Mouse (Mus musculus): ENCODE results near the gene Zfp276.
A peak's percentile ranks its signal among the peaks of the same experiment; 100 is the strongest.
"Not testable (repeated sequence)": the region's sequence is repeated elsewhere in the genome, so short reads cannot be mapped to it uniquely, and the experiment has no call there.

The Zfp276 gene

DNA sequence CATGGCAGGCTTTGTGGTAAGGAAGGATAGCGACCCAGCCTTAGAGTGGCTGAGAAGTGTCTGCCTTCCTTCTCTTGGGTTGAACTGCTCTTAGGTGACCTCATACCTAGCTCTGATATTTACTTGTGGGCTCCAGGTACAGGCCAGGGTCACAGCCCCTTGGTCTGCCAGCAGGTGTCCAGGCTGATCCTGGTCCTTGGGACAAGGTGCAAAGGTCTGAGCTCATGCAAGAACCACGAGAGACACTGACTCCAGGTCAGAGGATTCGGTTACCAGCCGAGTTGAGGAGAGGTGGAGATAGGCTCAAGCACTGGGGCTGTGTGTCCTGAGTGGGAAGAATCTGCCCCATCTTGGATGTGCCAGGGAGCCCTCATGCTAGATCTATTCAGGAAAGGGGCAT, 9.6 kb upstream of the Zfp276 start:
- no peak for DNase-seq (ENCODE audit: low read depth in 1 of 2, low spot score in 2 of 2)

DNA sequence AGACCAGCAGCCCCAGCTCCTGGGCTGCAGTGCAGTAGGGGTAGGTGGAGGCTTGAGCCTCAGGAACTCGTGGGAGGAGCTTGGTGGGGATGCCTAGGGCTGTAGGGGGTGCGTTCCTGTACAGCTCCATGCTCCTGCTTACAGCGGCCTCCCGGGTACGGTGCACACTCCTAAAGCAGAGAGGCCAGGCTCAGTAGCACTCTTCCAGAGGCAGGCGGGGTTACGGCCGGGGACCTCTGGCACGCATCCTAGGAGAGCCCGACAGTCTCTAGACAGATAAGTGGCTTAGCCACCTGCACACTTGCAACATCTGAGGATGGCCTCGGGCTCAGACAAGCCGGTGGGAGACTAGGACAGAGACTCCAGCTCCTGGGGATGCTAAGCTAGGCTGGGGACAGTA, 8.5 kb upstream of the Zfp276 start:
- no peak for DNase-seq (ENCODE audit: low read depth in 1 of 2, low spot score in 2 of 2)

DNA sequence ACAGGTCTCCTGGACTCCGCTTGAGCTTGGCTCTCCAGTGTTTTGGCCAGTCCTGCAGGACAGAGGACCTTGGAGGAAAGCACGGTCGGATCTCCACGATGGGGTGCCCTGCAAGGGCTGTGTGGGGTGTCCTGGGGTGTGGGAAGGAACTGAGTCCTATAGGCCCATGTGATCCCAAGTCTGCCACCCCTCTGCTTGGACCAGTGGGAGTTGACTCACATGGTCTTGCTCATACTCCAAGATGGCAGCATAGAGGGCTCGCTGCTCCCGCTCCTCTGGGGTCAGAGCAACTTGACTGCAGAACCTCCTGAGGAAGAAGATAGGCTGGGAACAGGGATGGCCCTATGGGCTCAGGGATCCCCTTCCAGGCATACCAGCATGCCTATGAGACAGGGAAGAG, 6.2 kb upstream of the Zfp276 start:
- no peak for DNase-seq (ENCODE audit: low read depth in 1 of 2, low spot score in 2 of 2)

DNA sequence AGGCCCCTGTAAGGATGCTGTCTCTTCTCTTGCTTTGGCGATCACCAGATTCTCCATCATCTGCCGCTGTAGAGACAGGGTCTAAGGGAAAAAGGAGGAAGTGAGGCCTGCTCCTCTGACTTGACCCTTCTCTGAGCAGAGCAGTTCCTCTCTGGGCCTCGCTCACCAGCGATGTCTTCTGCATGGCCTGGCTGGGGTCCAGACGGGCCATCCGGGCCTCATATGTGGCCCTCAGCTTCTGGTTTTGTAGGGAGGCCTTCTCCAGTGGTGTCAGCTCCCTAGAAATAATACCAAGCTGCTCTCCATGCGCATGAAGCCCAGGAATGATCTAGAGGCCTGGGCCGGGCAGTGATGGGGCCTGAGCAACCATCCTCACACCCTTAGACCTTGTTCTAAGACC, 5.4 kb upstream of the Zfp276 start:
- peak; percentile 17 to 48 for DNase-seq (ENCODE audit: low read depth in 1 of 2, low spot score in 2 of 2)

DNA sequence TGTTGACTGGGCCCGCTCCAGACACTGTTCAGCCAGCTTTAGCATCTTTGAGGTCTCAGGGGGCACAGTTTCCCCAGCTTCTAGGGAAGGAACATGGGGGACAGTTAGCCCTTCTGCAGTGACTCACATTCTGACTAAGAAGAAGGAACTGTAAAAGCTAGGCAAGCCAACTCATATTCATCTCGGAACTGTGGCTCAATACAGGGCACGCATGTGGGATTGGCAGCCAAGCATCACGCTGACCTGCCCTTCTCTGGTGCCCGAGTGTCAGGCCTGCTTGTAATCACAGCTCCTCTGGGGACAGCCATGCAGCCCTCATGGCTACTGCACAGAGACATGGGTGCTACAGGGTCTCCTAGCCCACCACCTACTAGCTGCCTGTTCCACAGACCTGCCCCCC, 3.1 kb upstream of the Zfp276 start:
- DNase-seq (ENCODE audit: low read depth in 1 of 2, low spot score in 2 of 2) = no peak

DNA sequence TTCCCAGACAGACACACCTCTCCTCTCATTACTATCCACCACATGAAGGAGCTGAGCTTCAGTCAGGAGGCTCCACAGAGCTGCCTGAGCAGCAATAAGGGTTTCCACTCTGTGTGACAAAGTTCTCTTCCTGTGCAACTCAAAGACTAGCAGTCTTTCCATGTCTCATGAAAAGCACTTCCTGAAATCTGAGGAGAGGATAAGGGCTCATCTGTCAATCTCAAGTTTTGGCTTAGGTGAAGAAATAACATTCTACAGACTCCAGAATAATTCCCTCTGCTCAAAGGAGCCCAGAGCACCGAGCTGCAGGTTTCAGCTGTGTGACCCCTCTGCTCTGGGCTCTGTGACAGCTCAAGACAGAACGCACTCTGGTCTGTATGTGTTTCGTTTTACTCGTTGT, 1.1 kb upstream of the Zfp276 start:
- DNase-seq (ENCODE audit: low read depth in 1 of 2, low spot score in 2 of 2) = no peak

DNA sequence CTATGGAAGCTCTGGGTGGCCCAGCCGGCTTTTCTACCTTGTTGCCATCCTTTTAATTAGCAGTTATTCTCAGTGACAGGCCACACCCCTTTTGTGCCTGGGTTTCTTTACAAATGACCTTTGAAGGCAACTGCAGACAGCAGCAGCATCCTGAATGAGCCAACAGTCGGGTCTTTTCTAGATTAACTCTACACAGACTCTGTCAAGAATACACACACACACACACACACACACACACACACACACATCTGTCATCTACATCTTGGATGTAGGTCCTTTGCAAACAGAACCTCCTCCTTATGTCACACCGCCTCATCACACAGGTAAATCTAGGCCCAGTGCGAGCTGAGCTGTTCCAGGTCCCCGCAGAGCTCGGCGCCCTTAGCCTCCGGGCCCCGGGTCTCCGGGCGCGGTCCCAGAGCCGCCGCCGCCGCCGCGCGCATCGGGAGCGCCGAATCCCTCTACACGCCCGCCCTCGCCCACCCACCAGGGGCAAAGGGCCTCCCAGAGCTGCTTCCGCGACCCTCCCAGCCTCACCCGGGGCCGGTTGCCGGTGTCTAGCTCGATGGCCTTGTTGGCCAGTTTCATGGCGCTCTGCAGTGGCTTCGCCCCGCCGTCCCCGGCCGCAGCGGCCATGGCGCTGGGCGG, 420 bp upstream of the Zfp276 start:
- no peak for DNase-seq (ENCODE audit: low read depth in 1 of 2, low spot score in 2 of 2)

DNA sequence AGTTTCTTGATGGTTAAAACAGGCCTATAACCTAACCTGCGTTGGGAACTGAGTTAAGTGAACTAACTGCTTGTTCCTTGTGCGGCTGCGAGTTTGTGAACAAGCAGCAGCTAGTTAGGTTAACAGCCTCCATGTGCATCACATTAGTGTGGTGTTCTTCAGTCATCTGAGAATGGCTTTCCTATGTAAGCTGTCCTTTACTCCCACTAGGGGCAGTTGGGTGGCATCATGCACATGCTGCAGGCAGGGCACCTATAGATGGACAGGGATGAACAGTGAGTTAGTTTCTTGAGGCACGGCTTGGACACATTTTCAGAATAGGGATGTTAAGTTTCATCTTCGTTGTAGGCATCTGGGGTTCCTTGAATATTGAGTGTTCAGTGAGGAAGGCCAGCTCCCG, 1.2 kb downstream of the Zfp276 start:
- no peak for DNase-seq (ENCODE audit: low read depth in 1 of 2, low spot score in 2 of 2)

DNA sequence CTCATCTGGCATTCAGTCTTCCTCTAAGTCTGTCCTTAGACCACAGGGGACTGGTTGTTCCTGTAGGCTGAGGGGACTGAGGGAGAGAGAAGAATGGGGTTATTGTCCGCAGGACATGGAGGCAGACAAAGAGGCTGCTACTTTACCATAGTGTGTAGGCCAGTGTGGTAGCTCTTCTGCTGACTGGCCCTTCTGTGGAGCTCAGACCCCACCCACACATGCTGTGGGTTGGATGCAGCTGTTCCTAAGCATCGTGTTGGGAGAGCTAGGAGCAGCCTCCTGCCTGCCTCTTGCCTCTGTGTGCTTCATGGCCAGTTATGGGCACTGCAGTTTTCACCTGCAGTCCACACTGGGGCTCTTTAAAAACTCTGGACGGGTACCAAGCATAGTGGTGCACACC, 3.1 kb downstream of the Zfp276 start:
- no peak for DNase-seq (ENCODE audit: low read depth in 1 of 2, low spot score in 2 of 2)

DNA sequence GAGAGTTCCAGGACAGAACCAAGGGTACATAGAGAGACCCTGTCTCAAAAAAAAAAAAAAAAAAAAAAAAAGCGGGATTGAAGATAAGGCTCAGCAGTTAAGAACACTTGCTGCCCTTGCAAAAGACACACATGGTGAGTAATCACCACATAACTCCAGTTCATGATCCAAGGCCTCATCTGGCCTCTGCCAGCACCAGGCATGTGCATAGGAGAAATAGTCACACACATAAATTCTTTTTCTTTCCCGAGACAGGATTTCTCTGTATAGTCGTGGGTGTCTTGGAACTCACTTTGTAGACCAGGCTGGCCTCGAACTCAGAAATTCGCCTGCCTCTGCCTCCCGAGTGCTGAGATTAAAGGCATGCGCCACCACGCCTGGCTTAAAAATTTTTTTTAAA, 3.6 kb downstream of the Zfp276 start:
- DNase-seq (ENCODE audit: low read depth in 1 of 2, low spot score in 2 of 2) = not testable (repeated sequence)

DNA sequence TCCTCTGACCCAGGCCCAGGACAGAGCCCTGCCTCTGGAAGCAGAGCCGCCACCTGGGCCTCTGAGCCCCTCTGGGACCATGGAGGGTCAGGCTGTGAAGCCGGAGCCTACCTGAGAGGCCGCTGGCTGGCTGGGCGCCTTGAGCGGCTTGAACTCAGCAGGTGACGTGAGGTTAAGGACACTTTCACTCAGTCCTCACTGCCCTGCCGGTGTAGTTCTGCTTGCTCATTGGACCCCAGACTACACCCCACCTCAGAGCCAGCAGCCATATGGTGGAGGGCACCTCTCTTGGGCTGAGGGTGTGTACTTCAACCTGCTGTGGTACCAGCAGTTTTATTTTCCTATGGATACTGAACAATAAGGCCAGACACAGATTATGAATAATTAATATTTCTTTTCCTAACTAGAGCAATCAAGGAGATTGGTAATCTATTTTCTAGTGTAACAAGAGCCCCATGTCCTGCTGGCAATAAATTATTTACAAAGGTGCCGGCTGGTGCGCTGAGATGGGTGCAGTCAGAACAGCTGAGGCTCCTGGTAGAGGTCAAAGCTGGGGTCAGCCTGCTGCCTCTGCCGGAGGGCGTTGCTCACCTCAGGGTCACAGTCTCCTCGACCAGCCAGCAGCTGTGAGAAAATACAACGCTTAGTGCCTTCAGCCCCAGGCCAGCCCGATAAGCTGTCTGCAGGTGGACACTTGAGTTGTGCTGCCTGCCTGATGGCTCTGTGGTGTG, 14.1 kb downstream of the Zfp276 start:
- no peak for DNase-seq (ENCODE audit: low read depth in 1 of 2, low spot score in 2 of 2)

DNA sequence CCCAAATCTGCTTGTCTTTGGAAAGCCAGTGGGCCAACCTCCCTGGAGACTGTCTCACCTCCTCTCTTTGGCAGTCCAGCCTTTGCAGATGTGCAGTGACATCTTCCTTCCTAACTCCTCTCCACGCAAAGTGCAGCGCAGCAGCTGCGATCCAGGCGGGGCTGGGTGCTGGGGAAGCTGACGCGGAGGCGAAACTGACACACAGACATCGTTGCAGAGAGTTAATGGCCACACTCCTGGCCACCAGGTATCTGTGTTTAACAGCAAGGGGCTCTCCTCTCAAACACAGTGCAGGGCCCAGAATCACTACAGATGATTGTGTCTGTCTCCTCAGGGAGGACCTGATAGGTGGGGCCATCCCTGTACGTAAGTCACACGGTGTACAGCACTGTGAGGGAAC, 17.2 kb downstream of the Zfp276 start:
- DNase-seq (ENCODE audit: low read depth in 1 of 2, low spot score in 2 of 2) = no peak

DNA sequence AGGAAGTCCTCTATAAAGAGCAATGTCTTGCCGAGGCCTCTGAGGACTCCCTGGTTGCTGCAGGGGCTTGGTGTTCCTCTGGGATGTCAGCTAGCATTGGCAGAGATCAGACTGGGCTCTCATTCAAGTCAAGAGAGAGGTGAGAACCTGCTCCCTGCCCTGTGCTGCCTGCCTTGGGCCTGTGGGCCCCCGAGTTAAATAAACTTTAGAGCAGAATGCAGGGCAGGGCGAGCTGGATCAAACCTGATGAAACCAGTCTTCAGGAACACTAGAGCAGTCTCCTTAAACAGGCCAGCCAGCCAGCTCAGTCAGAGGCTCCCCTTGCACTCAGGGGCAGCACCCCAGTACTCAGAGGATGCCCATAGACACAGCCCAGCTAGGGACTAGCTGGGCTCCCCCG, 17.9 kb downstream of the Zfp276 start:
- DNase-seq (ENCODE audit: low read depth in 1 of 2, low spot score in 2 of 2) = no peak

DNA sequence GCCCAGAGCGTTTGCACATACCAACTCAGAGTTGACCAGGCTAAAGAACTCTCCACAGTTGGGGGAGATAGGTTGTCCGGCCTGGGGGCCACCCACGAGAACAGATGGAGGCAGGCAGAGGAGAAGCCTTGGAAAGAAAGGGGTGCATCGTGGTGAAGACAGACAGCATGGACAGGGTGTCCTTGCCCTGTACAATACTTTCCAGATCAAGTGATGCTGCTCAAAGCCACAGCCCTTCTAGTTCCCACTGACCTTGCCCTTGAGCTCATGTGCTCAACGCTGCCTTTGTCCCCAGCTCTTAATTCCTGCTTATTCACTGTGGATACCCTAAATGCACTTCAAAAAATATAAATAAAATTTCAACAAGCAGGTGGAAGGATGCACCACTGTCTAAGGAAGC, 20.5 kb downstream of the Zfp276 start:
- DNase-seq (ENCODE audit: low read depth in 1 of 2, low spot score in 2 of 2) = no peak

DNA sequence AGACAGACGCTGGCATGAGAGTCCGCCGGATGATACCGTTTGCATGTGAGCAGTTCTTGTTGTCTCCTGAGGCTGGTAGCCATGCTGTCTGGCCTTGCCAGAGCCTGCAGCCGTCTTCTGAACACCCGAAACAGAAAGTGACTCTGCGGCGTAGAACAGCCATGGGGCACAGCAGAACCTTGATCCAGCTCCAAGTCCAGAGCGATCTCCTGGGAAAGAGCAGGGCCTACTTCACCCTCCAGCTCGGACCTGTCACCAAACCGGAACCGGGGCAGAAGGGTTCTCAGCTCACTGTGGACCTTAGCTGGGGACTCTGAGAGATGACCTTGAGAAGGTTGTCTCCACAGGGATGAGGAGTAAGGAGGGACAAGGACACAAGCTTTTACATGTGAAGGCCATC, 21.1 kb downstream of the Zfp276 start:
- DNase-seq (ENCODE audit: low read depth in 1 of 2, low spot score in 2 of 2) = no peak

DNA sequence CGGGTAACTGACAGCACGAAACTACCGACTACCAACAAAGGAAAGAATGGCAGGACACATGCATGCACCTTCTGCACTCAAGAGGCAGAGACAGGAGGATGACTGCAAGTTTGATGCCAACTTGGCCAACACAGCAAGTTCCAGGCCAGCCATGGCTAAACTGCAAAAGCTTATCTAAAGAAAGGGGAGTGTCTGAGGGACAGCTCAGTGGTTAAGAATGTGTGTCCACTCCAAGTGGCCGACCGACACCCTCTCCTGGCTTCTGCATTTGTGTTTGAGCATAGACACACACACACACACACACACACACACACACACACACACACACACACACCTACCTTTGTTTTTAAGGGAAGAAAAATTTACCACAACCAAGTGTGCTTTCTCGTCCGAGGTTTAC, 24.4 kb downstream of the Zfp276 start:
- DNase-seq (ENCODE audit: low read depth in 1 of 2, low spot score in 2 of 2) = no peak

DNA sequence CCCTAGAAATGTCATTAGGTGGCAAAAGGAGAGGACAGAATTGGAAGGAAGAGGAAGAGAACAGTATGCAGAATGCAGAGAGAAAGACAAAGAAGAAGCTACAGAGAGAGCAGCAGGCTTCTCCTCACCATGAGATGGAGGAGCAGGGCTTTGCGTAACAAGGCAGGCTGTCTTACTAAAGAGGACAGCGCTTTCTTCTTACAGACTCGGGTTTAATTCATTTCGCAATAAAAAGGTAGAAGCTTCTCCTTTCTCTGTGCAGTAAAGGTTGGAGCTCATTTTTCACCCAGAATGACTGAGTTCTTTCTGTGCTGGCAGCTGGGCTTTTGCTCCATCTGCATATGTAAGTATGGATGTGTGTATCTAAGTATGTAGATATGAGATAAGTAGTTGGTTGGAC, 25.8 kb downstream of the Zfp276 start:
- no peak for DNase-seq (ENCODE audit: low read depth in 1 of 2, low spot score in 2 of 2)

DNA sequence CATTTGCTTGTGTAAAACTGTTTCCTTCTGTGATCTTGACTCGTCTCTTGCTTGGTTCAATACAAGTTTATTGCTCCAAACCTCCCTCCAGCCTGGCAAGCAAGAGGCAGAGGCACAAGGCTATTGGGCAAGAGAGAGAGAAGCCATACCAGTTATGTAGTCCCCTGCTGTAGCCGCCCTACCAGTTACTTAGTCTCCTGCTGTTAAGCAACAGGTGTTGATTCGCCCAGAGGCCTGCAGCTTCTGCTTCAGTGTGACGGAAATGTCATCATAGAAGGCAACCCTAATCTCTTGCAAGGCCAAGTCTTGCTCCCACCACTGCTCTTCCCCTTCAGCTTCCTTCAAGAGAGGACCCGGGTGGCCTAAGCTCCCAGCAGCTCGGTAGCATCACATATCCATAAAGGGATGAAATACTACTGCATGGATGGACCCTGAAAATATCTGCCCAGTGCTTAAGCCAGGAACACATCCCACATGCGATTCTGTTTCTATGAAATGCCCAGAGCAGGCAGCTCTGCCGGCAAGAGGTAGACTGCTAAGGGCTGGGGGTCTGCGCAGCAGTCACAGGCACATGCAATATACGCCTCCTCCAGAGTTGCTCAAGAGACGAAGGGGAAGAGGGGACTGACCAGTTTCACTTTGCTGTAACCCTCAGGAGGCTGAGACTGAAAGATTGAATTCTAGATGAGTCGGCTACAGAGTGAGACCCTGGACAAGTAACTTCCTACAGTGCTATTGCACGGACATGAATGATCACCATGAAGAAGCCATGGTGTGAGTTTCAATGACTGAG, 26.5 kb downstream of the Zfp276 start:
- peak in 1 of 2 experiments; percentile 13 for DNase-seq (ENCODE audit: low read depth in 1 of 2, low spot score in 2 of 2)

DNA sequence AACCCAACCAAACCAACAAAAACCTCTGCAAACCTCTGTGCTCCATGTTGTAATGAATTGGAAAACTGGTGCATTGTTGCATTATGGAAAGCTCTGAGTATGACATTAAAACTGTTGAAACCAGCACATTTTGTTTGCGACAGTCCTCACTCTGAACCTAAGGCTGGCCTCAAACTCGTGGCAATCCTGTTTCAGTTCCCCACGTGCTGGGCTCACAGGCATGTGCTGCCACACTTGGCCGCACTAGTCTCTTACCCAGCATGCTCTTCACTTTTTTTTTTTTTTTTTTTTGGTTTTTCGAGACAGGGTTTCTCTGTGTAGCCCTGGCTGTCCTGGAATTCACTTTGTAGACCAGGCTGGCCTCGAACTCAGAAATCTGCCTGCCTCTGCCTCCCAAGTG, 29.0 kb downstream of the Zfp276 start:
- DNase-seq (ENCODE audit: low read depth in 1 of 2, low spot score in 2 of 2) = peak in 1 of 2 experiments; percentile 24

DNA sequence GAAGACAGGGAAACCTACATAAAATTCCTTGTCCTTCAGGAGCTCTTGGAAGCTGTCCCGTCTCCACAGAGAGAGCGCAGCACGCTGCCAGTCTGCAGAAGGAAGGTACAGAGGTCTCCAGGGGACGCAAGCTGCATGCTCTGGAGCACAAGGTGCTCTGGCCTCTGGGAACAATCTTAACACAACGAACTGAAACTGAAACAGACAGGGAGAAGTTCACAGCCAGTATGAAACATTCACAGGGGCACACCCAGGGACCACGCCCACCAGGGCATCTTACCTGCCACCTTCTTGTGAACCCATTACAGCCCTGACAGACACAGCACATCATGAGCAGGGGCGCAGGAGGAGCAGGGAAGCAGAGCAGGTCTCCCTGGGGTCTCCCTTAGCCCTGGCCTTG, 30.0 kb downstream of the Zfp276 start:
- no peak for DNase-seq (ENCODE audit: low read depth in 1 of 2, low spot score in 2 of 2)

DNA sequence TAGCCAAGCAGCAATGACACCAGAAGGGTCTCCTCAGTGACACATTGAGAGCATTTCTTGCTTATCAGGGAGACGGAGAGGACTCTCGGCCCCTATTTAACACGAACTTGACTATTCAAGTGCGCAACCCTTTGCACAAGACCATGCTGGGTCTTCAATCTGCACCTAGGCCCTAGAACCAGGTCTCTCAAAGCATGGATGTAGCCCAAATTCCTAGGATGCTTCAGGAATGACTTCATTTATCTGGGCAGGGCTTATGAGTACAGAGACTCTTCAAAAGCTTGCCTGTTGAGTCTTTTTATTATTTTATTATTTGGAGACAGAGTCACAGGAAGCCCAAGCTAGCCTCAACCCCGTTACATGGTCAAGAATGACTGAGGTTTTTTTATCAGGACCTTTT, 30.5 kb downstream of the Zfp276 start:
- DNase-seq (ENCODE audit: low read depth in 1 of 2, low spot score in 2 of 2) = no peak

DNA sequence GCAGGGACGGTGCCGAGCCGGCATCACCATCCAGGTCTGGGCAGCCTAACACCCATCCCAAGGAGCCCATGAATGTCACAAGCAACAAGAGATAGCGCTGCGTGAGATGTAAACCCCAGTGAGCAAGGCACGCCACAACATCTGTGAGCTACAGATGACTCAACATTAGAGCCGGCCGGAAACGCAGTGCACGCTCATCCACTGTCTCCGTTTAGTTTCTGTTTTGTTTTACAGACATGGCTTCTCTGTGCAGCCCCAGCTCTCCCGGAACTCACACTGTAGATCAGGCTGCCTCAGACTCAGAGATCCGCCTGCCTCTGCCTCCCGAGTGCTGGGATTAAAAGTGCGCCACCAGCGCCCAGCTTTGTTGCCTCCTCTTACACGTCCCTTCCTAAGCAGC, 33.4 kb downstream of the Zfp276 start:
- no peak for DNase-seq (ENCODE audit: low read depth in 1 of 2, low spot score in 2 of 2)

Data from monocyte, adult 2 months (primary cell).